Mouse (Mus musculus) G1E (cell line): Measurements from ENCODE around the gene Prrc2c. TPM values are rescaled to one million over a fixed set of nuclear protein-coding genes. Genes with fewer than 3 reads are reported as not detected.

ENCODE experiments used
- ATAC-seq: 2 replicates; pipeline ENCODE4 v1.8.0; 2016; ENCODE audit warnings: mild to moderate bottlenecking; ENCODE audit not compliant: insufficient number of reproducible peaks, poor library complexity, low FRiP score, severe bottlenecking; ENCODE audit errors: extremely low read depth
- DNase-seq: peaks from one replicate; pipeline ENCODE4 v3.0.0; 2012; ENCODE audit warnings: low spot score
- H3K27me3 ChIP-seq: 2 replicates; pipeline ENCODE4 v1.6.1; 2012; ENCODE audit warnings: mild to moderate bottlenecking, low read length, inconsistent platforms; ENCODE audit not compliant: insufficient read depth
- H3K36me3 ChIP-seq: replicated peaks from 2 replicates; pipeline ENCODE3; 2012; ENCODE audit warnings: mild to moderate bottlenecking, inconsistent platforms
- H3K4me1 ChIP-seq: 2 replicates; pipeline ENCODE4 v1.6.1; 2012; ENCODE audit warnings: low read depth, low read length, inconsistent platforms, mixed read lengths; ENCODE audit not compliant: insufficient read depth
- H3K4me3 ChIP-seq: 2 replicates; pipeline ENCODE4 v1.5.1; 2012; ENCODE audit warnings: low read depth, mild to moderate bottlenecking, inconsistent platforms, low read length, moderate library complexity, mixed read lengths
- H3K9me3 ChIP-seq: replicated peaks from 2 replicates; pipeline ENCODE4 v1.6.1; 2012; ENCODE audit warnings: inconsistent platforms
- CTCF ChIP-seq: IDR thresholded peaks from 2 replicates; pipeline ENCODE4 v1.5.1; 2012; ENCODE audit warnings: low read depth, low read length, inconsistent platforms, mixed read lengths
- GATA1 ChIP-seq: IDR thresholded peaks from 2 replicates; pipeline ENCODE4 v1.6.1; 2012; ENCODE audit warnings: borderline replicate concordance, low read length, inconsistent platforms, mixed read lengths
- GATA2 ChIP-seq: IDR thresholded peaks from 2 replicates; pipeline ENCODE4 v1.6.1; 2012; ENCODE audit warnings: low read depth, low read length, inconsistent platforms, borderline replicate concordance
- POLR2AphosphoS5 ChIP-seq: IDR thresholded peaks from 2 replicates; pipeline ENCODE4 v1.6.1; 2012; ENCODE audit warnings: low read depth, low read length, inconsistent platforms; ENCODE audit not compliant: insufficient replicate concordance
- TAL1 ChIP-seq: conservative IDR thresholded peaks from 2 replicates; pipeline ENCODE4 v1.6.1; 2012; ENCODE audit warnings: low read depth, low read length, inconsistent platforms, mixed read lengths
- polyA plus RNA-seq: library from polyadenylated mRNA; stranded (reverse); fragments of >175 nt; gene quantifications from 2 replicates; pipeline ENCODE4 v1.2.3, GENCODE M21; 2012
- total RNA-seq, 2 experiments: library from RNA; stranded (forward) in 1 of 2; stranded (reverse) in 1 of 2; fragments of 200-1000 nt in 1 of 2; fragments of >200 nt in 1 of 2; fragmentation: Nextera tagmentation in 1 of 2; gene quantifications; 2 replicates each; pipeline ENCODE4 v1.2.3; 2014 to 2017

The Prrc2c gene
- total and polyA plus RNA-seq, 3 experiments = 98.0 to 595 (median 152) TPM

DNA sequence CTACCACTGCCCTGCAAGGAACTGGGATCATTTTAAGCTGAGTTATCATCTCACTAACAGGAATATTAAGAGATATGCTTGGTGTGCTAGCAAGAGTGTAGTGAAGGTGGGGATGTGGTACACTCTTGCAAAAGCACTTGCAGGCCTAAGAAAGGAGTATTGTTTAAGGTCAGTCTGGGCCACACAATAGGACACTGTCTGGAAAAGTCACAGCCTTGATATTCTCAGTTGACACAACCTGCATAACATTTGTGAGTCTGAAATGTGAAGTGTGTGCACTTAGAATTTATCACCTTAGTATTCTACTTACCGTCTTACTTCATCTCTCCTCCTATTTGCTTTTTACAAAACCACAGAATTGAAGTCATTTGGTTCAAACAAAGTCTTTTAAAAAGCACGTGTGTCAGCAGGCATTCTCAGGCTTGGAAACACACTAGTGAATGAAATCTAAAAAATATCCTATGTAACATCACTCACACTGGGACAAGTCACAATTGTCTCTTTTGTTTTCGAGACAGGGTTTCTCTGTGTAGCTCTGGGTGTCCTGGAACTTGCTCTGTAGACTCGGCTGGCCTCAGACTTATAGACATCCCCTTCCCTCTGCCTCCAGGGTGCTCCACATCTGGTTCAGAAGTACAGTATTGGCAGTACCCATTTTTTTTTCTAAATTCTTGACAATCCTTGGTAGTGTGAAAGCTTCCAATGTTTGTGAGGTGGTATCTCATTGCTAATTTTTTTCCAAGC, 31.4 kb upstream of the Prrc2c start:
- ATAC-seq (no peak), DNase-seq (no peak)
- no peaks in the 10 kb centered on the region for H3K4me1 ChIP-seq
- H3K27me3 ChIP-seq = no peaks in the 10 kb centered on the region; the same call in 1 of the 2 replicates
- H3K36me3 ChIP-seq = no peaks in the 10 kb centered on the region
- H3K4me3 ChIP-seq = no peak overlapping the region
- TF ChIP-seq GATA2 = no peak
- TF ChIP-seq GATA1 = no peak
- no peak for TF ChIP-seq POLR2AphosphoS5
- no peak for TF ChIP-seq CTCF
- no peak for TF ChIP-seq TAL1
- H3K9me3 ChIP-seq = no peaks in the 10 kb centered on the region

DNA sequence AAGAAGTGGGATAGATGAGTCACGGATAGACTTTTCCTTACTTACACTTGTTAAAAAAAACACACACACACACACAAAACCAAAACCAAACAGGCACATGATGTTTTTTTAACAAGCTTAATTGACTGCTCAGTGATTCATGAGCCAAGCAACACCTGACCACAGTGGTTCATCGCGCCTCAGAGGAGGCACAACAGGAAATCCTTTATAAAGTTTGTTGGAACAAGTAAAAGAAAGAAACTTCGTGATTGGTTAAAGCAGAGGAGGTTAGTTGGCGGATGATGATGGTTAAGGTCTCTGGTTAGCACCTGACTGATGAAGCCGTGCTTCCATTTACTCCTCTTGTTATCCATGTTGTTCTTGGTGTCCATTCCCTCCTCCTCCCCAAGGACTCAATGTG, 11.7 kb upstream of the Prrc2c start:
- ATAC-seq (no peak), DNase-seq (no peak)
- Histone ChIP-seq H3K4me3 (no peak overlapping the region), H3K9me3 (no peaks in the 10 kb centered on the region), H3K36me3 (no peaks in the 10 kb centered on the region), H3K27me3 (peaks cover 26% of the 10 kb centered on the region), H3K4me1 (no peaks in the 10 kb centered on the region)
- TF ChIP-seq GATA2 = no peak
- TF ChIP-seq TAL1 = no peak
- TF ChIP-seq POLR2AphosphoS5 = no peak
- no peak for TF ChIP-seq GATA1
- no peak for TF ChIP-seq CTCF

DNA sequence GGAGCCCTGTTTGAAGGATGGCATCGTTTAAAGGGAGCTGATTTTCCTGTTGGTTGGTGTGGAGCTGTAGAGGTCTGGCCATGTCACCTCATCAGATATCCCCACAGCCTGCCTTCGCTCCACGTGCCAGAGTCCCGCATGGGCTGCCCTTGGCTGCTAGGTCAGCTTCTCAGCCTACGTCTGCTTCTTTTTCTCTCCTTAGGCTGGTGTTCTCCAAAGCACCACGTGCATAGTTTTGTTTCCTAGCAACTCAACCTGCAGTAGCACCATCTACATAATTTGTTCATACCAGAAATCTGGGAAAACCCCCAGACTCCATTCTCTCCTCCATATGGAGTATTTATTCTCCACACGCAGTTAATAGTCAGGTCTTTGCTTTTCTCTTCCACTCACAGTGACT, 9.3 kb upstream of the Prrc2c start:
- ATAC-seq = no peak
- H3K9me3 ChIP-seq = no peaks in the 10 kb centered on the region
- H3K4me1 ChIP-seq = no peaks in the 10 kb centered on the region
- DNase-seq = no peak
- H3K4me3 ChIP-seq = no peak overlapping the region
- no peak for TF ChIP-seq GATA1
- no peak for TF ChIP-seq CTCF
- no peak for TF ChIP-seq TAL1
- no peak for TF ChIP-seq POLR2AphosphoS5
- TF ChIP-seq GATA2 = no peak
- peaks cover 20% of the 10 kb centered on the region for H3K27me3 ChIP-seq
- no peaks in the 10 kb centered on the region for H3K36me3 ChIP-seq

DNA sequence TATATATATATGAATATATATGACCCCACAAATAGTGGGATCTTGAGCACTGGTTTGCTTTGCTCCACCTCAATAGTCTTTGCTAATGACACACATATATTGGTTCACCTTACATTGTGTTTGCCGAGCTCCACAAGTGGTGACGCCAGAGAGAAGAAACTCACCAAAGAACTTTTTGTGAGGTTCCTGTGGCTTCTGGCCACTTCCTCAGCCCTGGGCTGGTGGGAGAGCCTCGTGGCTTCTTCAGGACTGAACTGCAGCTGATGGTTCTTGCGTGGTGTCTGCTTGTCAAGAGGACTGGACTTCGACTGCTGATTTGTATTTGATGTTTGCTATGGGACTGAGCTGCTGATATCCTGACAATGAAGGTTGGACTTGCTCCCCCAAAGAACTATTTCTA, 8.4 kb upstream of the Prrc2c start:
- Histone ChIP-seq H3K9me3 (no peaks in the 10 kb centered on the region), H3K4me3 (no peak overlapping the region), H3K36me3 (no peaks in the 10 kb centered on the region), H3K4me1 (no peaks in the 10 kb centered on the region), H3K27me3 (peaks cover 19% of the 10 kb centered on the region)
- DNase-seq = no peak
- ATAC-seq = no peak
- TF ChIP-seq TAL1 (no peak), CTCF (no peak), POLR2AphosphoS5 (no peak), GATA1 (no peak), GATA2 (no peak)

DNA sequence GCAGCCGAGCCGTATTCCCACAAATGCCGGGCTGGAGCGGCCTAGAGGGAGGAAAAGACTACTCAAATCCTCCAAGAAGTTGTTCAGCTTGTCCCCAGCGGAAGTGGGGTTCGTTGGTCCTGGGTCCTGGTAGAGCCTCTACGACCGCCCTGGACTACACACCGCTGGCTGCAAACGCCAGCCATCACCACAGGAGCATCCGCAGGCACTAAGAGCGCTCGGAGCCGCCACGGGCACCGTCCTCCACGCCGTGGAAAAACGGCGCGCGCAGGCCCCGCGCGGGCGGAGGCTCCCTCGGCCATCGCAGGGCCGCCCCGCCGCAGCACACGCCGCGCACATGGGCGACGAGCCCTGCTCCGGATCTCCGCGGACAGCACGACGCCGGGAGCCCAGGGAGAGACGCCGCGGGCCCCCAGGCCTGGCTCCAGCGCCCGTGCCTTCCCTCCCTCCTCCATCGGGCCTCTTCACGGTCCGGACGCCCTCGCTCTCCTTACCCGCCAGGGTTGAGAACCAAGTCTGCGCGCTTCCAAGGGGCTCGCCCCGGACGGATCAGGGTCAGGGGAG, 443 bp downstream of the Prrc2c start:
- TF ChIP-seq CTCF = no peak
- TF ChIP-seq POLR2AphosphoS5 = no peak
- no peak for TF ChIP-seq GATA2
- no peak for TF ChIP-seq TAL1
- DNase-seq = no peak
- no peak for ATAC-seq

DNA sequence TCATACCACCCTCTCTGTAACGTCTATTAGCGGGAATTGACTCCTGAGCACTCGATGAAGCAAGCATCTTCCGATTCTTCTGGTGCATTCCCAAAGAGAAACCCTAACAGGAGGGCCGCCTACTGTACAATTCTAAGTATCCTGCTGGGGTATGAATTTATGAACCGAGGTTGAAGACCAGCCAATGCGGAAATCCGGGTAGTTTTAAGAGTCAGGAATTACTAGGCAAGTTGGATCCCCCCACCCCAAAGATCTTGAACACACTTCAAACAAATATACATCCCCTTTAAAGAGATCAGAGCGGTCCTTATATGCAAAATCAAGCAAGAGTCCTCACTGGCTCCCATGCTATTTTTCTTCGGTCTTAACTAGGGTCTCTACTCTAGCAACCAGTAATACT, 950 bp downstream of the Prrc2c start:
- Histone ChIP-seq H3K27me3 (peaks cover 2% of the 10 kb centered on the region; the same call in 1 of the 2 replicates), H3K36me3 (peaks cover 15% of the 10 kb centered on the region), H3K9me3 (no peaks in the 10 kb centered on the region), H3K4me1 (peaks cover 47% of the 10 kb centered on the region), H3K4me3 (peak overlapping the region; percentile 94)
- DNase-seq (peak; percentile 3), ATAC-seq (no peak)
- TF ChIP-seq CTCF = no peak
- TF ChIP-seq GATA2 = no peak
- no peak for TF ChIP-seq TAL1
- no peak for TF ChIP-seq GATA1
- TF ChIP-seq POLR2AphosphoS5 = no peak

More for the DNA sequence above, 443 bp downstream of the Prrc2c start:
- Histone ChIP-seq H3K27me3 (peaks cover 2% of the 10 kb centered on the region; the same call in 1 of the 2 replicates), H3K36me3 (peaks cover 15% of the 10 kb centered on the region), H3K9me3 (no peaks in the 10 kb centered on the region), H3K4me3 (peak overlapping the region; percentile 94), H3K4me1 (peaks cover 42% of the 10 kb centered on the region)
